Mouse (Mus musculus): Measurements from ENCODE around the gene Hmcn1. TPM values are rescaled to one million over a fixed set of nuclear protein-coding genes. Genes with fewer than 3 reads are reported as not detected.

Gene Hmcn1
- polyA plus RNA-seq, 1 experiment: 5.3 TPM

DNA sequence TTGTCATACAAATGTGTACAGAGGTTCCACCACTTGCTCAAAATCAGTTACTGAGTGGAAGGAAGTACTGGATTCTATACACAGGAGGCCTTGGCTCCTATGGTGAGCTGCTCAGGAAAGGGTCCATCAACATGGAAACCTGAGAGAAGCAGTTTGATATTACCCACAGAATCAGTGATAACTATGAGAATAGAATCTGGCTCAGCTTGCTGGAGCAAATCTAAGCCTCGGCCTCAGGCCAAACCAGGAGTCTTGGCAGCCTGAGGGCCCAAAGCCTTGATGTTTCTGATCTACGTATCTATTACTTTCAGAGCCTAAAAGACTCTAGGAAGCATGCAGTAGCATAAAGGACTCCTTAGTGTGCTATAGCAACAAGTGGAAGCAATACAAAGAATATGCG lies 220.3 kb downstream of the Hmcn1 start:
- Histone ChIP-seq H3K27ac (ENCODE audit: insufficient read depth, low read length) (no peak overlapping the region), H3K27me3 (ENCODE audit: control insufficient read depth, insufficient read depth, low read length) (no peaks in the 10 kb centered on the region), H3K4me3 (replicated peaks; ENCODE audit: insufficient read depth, low read depth, low read length) (no peak overlapping the region), H3K4me1 (ENCODE audit: control insufficient read depth, insufficient read depth, low read length) (no peaks in the 10 kb centered on the region)
- TF ChIP-seq POLR2A (IDR thresholded peaks at IDR 0.05; ENCODE audit: borderline replicate concordance, insufficient read depth, low read length): no peak
- no peak for TF ChIP-seq CTCF (IDR thresholded peaks at IDR 0.05; ENCODE audit: borderline replicate concordance, insufficient read depth, low read depth, low read length)
- WGBS: 73% methylated on average over 3 of the region's 3 CpGs
- DNase-seq: no peak

DNA sequence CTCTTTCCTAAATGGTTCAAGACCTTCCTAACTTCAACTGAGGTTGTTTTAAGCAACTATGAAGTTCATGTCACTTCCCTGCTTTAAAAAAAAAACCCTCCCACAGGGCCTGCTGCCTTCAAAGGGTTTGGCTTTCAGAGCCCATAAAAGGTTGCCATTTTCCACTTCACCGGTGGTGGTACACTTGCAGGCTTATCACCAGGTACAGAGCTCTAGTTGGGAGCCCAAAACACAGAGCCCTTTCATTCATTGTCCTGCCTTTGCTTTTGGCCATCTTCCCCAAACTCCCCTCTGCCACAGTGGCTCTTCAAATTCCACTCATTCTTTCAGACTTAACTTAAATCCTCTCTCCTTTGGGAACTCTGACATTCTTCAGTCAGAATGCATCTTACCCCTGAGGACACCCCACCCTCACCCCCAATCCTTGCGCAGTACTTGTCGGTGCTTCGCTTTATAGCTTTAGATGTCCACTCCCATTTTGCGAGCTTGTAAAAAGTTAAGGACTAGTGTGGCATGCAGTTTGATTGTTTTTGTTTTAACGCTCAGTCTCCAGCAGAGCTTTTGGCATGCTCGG lies 222.2 kb downstream of the Hmcn1 start:
- H3K4me1 ChIP-seq (ENCODE audit: control insufficient read depth, insufficient read depth, low read length): no peaks in the 10 kb centered on the region
- H3K27ac ChIP-seq (ENCODE audit: insufficient read depth, low read length): no peak overlapping the region
- DNase-seq: no peak
- 14% methylated on average over 7 of the region's 7 CpGs for WGBS
- H3K4me3 ChIP-seq (replicated peaks; ENCODE audit: insufficient read depth, low read depth, low read length): no peak overlapping the region
- no peaks in the 10 kb centered on the region for H3K27me3 ChIP-seq (ENCODE audit: control insufficient read depth, insufficient read depth, low read length)
- no peak for TF ChIP-seq POLR2A (IDR thresholded peaks at IDR 0.05; ENCODE audit: borderline replicate concordance, insufficient read depth, low read length)
- no peak for TF ChIP-seq CTCF (IDR thresholded peaks at IDR 0.05; ENCODE audit: borderline replicate concordance, insufficient read depth, low read depth, low read length)

DNA sequence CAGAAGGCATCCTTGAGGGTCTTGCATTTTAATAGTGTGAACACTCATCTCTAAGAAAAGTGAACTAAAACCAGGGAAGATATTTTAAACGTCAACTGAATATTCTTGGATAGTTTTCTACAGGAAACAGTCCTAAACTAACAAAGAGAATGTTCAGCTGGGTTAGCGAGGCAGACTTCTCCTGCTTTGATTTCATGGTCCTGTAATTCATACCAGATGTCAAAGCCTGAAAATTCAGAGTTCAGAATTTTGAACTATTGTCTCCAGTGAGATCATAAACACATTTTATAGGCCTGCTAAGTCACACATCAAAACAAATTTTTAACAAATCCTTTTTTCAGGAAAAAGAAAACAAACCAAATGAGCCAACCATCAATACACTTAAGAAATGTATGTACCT lies 223.4 kb downstream of the Hmcn1 start:
- H3K27ac ChIP-seq (ENCODE audit: insufficient read depth, low read length): no peak overlapping the region
- no peak overlapping the region for H3K4me3 ChIP-seq (replicated peaks; ENCODE audit: insufficient read depth, low read depth, low read length)
- no peaks in the 10 kb centered on the region for H3K4me1 ChIP-seq (ENCODE audit: control insufficient read depth, insufficient read depth, low read length)
- TF ChIP-seq POLR2A (IDR thresholded peaks at IDR 0.05; ENCODE audit: borderline replicate concordance, insufficient read depth, low read length): no peak
- 65% methylated on average over 2 of the region's 2 CpGs for WGBS
- DNase-seq: no peak
- no peaks in the 10 kb centered on the region for H3K27me3 ChIP-seq (ENCODE audit: control insufficient read depth, insufficient read depth, low read length)

DNA sequence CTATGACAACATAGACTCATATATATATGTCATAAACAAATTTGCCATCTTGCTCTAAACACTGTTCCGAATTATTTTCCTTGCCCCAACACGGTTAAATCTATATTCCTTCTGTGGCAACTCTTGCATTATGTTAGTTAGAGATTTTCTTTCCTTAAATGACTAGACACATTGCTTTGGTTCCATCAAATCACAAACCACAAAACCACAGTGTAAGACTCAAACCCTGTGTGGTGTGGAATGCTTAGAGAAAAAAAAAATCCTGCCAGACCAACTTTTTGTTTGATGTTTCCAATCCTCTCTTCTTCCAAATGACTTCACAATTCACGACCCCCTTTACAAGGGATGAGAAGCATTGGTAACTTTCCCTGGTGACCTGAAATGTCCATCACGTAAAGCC lies 231.6 kb downstream of the Hmcn1 start:
- Histone ChIP-seq H3K4me1 (ENCODE audit: control insufficient read depth, insufficient read depth, low read length) (no peaks in the 10 kb centered on the region), H3K4me3 (replicated peaks; ENCODE audit: insufficient read depth, low read depth, low read length) (no peak overlapping the region), H3K27ac (ENCODE audit: insufficient read depth, low read length) (no peak overlapping the region), H3K27me3 (ENCODE audit: control insufficient read depth, insufficient read depth, low read length) (no peaks in the 10 kb centered on the region)
- no peak for TF ChIP-seq CTCF (IDR thresholded peaks at IDR 0.05; ENCODE audit: borderline replicate concordance, insufficient read depth, low read depth, low read length)
- WGBS: 84% methylated on average over 4 of the region's 4 CpGs
- DNase-seq: no peak

DNA sequence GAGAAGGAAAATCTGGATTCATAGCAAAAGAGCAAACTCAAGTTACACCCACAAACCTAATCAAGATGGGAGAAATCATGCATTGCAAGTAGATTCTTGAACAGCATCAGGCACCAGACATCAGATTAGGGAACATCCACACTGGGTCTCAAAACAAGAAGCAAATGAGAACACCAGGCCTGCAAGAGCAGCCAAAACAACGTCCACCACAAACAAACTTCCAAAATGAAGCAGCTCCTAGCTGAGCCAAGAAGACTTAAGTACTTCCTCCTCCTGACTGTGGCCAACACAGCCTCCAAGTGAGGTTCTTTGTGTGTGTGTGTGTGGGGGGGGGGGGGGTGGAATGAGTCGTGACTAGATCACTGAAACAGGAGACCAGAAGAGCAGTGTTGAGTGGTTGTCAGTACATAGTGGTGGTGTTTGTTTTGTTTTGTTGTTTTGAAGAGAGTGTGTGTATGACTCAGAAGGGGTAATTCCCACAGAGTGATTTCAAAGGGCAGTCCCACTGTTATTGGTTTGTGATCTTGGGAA lies 232.4 kb downstream of the Hmcn1 start:
- H3K27me3 ChIP-seq (ENCODE audit: control insufficient read depth, insufficient read depth, low read length): no peaks in the 10 kb centered on the region
- no peak for DNase-seq
- no peak overlapping the region for H3K4me3 ChIP-seq (replicated peaks; ENCODE audit: insufficient read depth, low read depth, low read length)
- H3K27ac ChIP-seq (ENCODE audit: insufficient read depth, low read length): no peak overlapping the region
- 38% methylated on average over 2 of the region's 2 CpGs for WGBS
- H3K4me1 ChIP-seq (ENCODE audit: control insufficient read depth, insufficient read depth, low read length): no peaks in the 10 kb centered on the region
- TF ChIP-seq POLR2A (IDR thresholded peaks at IDR 0.05; ENCODE audit: borderline replicate concordance, insufficient read depth, low read length) (no peak), CTCF (IDR thresholded peaks at IDR 0.05; ENCODE audit: borderline replicate concordance, insufficient read depth, low read depth, low read length) (no peak)

DNA sequence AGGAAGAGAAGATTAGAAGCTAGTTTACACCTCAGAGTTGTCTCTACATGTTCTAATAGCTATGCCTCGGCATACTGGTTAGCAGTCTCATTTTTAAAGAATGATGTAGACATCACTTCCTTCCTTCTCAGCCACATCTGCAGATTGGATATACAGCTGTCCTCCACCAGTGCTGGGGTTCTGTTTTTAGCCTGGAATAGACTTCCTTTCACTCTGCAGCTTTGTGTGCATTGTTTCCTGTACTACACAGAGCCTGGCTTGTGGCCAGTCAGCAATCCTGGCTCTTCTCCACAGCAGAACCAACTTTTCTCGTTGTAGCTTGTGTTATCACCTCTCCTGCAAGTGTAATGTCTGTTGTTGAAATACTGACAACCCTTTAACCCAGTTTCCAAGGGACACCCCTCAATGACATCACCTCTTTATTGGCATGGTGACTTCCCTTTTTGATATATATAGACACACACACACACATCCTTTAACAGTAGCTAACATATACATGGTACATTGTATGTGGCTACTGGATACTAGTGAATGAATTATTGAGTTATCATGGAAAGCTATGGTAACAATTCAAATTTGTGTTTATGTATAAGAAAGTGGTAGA lies 233.7 kb downstream of the Hmcn1 start:
- H3K4me1 ChIP-seq (ENCODE audit: control insufficient read depth, insufficient read depth, low read length): no peaks in the 10 kb centered on the region
- no peaks in the 10 kb centered on the region for H3K27me3 ChIP-seq (ENCODE audit: control insufficient read depth, insufficient read depth, low read length)
- no peak overlapping the region for H3K27ac ChIP-seq (ENCODE audit: insufficient read depth, low read length)
- no peak overlapping the region for H3K4me3 ChIP-seq (replicated peaks; ENCODE audit: insufficient read depth, low read depth, low read length)
- DNase-seq: no peak
- 48% methylated on average over 2 of the region's 2 CpGs for WGBS
- no peak for TF ChIP-seq POLR2A (IDR thresholded peaks at IDR 0.05; ENCODE audit: borderline replicate concordance, insufficient read depth, low read length)
- no peak for TF ChIP-seq CTCF (IDR thresholded peaks at IDR 0.05; ENCODE audit: borderline replicate concordance, insufficient read depth, low read depth, low read length)

DNA sequence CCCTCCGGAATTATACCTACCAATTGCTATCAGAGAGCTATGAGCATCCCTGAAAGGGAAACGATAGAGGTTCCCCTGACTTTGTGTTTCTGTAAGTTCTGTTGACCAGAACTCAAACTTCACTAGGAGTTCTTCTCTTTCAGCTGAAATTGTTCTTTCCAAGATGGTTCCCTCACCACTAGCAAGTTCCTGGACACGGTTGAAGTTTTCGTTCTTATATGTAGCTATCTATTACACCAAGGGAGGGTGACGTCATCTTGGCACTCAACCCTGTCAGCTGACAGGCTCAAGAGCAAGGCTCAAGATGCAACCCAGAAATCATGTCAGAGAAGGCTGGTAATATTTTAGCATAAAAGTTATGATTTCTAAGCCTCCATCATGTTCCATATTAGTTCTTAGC lies 239.3 kb downstream of the Hmcn1 start:
- no peak for DNase-seq
- TF ChIP-seq POLR2A (IDR thresholded peaks at IDR 0.05; ENCODE audit: borderline replicate concordance, insufficient read depth, low read length) (no peak), CTCF (IDR thresholded peaks at IDR 0.05; ENCODE audit: borderline replicate concordance, insufficient read depth, low read depth, low read length) (no peak)
- Histone ChIP-seq H3K4me3 (replicated peaks; ENCODE audit: insufficient read depth, low read depth, low read length) (no peak overlapping the region), H3K27me3 (ENCODE audit: control insufficient read depth, insufficient read depth, low read length) (no peaks in the 10 kb centered on the region), H3K27ac (ENCODE audit: insufficient read depth, low read length) (no peak overlapping the region), H3K4me1 (ENCODE audit: control insufficient read depth, insufficient read depth, low read length) (no peaks in the 10 kb centered on the region)
- WGBS: 85% methylated on average over 5 of the region's 5 CpGs

DNA sequence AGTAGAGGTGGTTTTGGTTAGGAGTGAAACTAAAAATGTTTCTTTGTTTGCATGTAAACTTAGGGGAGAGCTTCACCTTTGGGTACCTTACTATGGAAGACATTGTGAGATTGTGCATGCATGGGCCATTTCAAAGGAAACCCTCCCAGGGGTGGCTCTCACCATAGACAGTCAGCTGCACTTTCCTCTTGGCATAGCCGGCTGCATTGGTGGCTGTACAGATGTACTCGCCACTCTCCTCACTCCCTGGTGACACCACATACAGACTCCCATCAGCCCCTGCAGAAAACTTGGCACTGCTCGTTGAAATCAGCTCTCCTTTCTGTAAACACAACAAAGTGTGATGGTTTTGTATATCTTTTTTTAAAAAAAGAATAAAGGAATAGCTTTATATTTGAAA lies 244.5 kb downstream of the Hmcn1 start:
- no peak for DNase-seq
- TF ChIP-seq CTCF (IDR thresholded peaks at IDR 0.05; ENCODE audit: borderline replicate concordance, insufficient read depth, low read depth, low read length) (no peak), POLR2A (IDR thresholded peaks at IDR 0.05; ENCODE audit: borderline replicate concordance, insufficient read depth, low read length) (no peak)
- Histone ChIP-seq H3K4me1 (ENCODE audit: control insufficient read depth, insufficient read depth, low read length) (no peaks in the 10 kb centered on the region), H3K27me3 (ENCODE audit: control insufficient read depth, insufficient read depth, low read length) (no peaks in the 10 kb centered on the region), H3K27ac (ENCODE audit: insufficient read depth, low read length) (no peak overlapping the region), H3K4me3 (replicated peaks; ENCODE audit: insufficient read depth, low read depth, low read length) (no peak overlapping the region)
- WGBS: 47% methylated on average over 3 of the region's 3 CpGs
